Mouse (Mus musculus) limb, embryonic 11.5 days (tissue): Measurements from ENCODE around the gene Tex50. TPM values are rescaled to one million over a fixed set of nuclear protein-coding genes. Genes with fewer than 3 reads are reported as not detected.
A peak's percentile ranks its signal among the peaks of the same experiment; 100 is the strongest.

Experiments
- ATAC-seq: fragments of 200-750 bp; cut with Nextera tagmentation; 2 replicates; pipeline ENCODE4 v1.8.0; 2017; ENCODE audit warnings: low read depth; ENCODE audit not compliant: insufficient number of reproducible peaks, low FRiP score, low TSS enrichment
- DNase-seq: peaks from one replicate; pipeline ENCODE4 v3.0.0-alpha.2; 2015; ENCODE audit warnings: low spot score
- H3K27ac ChIP-seq: fragments of 300-500 bp; sonication (generic); replicated peaks from 2 replicates; pipeline ENCODE4 v1.5.1; 2014; ENCODE audit warnings: low read depth, mild to moderate bottlenecking, low read length
- H3K27me3 ChIP-seq: fragments of 300-500 bp; sonication (generic); 2 replicates; pipeline ENCODE4 v1.6.1; 2014; ENCODE audit warnings: mild to moderate bottlenecking, low read length, mixed read lengths; ENCODE audit not compliant: control insufficient read depth, insufficient read depth
- H3K36me3 ChIP-seq: fragments of 300-500 bp; sonication (generic); 2 replicates; pipeline ENCODE4 v1.6.1; 2014; ENCODE audit warnings: mild to moderate bottlenecking, low read length, moderate library complexity, mixed read lengths; ENCODE audit not compliant: control insufficient read depth, insufficient read depth
- H3K4me1 ChIP-seq: fragments of 300-500 bp; sonication (generic); 2 replicates; pipeline ENCODE4 v1.6.1; 2014; ENCODE audit warnings: low read length, mixed read lengths; ENCODE audit not compliant: control insufficient read depth, insufficient read depth
- H3K4me2 ChIP-seq: fragments of 300-500 bp; sonication (generic); 2 replicates; pipeline ENCODE4 v1.6.1; 2014; ENCODE audit warnings: low read depth, mild to moderate bottlenecking, moderate library complexity; ENCODE audit not compliant: severe bottlenecking
- H3K4me3 ChIP-seq: fragments of 300-500 bp; sonication (generic); 2 replicates; pipeline ENCODE4 v1.5.1; 2014; ENCODE audit warnings: low read depth, low read length
- H3K9ac ChIP-seq: fragments of 300-500 bp; sonication (generic); 2 replicates; pipeline ENCODE4 v1.6.1; 2014; ENCODE audit warnings: mild to moderate bottlenecking, low read length
- H3K9me3 ChIP-seq: fragments of 300-500 bp; sonication (generic); 2 replicates; pipeline ENCODE4 v1.6.1; 2016; ENCODE audit warnings: low read length; ENCODE audit not compliant: control insufficient read depth
- WGBS: fragments of 180-500 bp; shearing (Covaris S2); extraction: QIAGEN DNeasy Blood & Tissue Kit; methylation state at CpG from one replicate; pipeline ENCODE4 v1.1.7; 2014; 5-methylcytosine and 5-hydroxymethylcytosine counted together
- polyA plus RNA-seq: library from polyadenylated mRNA; unstranded; fragments of >200 nt; fragmentation: Nextera tagmentation; extraction: Ambion mirVana; gene quantifications from 2 replicates; pipeline ENCODE4 v1.2.1, GENCODE M21; 2014

Tex50 gene
- polyA plus RNA-seq, 1 experiment from 2014 or later, result not detected

GRCm38 (mm10) chr1:161140026-161140762 is 18.9 kb downstream of the Tex50 start:
- no peak for ATAC-seq
- no peak overlapping the region for H3K4me3 ChIP-seq
- H3K4me2 ChIP-seq, result no peak overlapping the region
- DNase-seq, result no peak
- H3K36me3 ChIP-seq, result no peaks in the 10 kb centered on the region
- no peaks in the 10 kb centered on the region for H3K27me3 ChIP-seq
- H3K9ac ChIP-seq, result no peak overlapping the region
- H3K4me1 ChIP-seq, result peaks cover 4% of the 10 kb centered on the region; the same call in 1 of the 2 replicates
- no peaks in the 10 kb centered on the region for H3K9me3 ChIP-seq
- WGBS, result 79% methylated on average over 9 of the region's 9 CpGs
- no peak overlapping the region for H3K27ac ChIP-seq

DNA sequence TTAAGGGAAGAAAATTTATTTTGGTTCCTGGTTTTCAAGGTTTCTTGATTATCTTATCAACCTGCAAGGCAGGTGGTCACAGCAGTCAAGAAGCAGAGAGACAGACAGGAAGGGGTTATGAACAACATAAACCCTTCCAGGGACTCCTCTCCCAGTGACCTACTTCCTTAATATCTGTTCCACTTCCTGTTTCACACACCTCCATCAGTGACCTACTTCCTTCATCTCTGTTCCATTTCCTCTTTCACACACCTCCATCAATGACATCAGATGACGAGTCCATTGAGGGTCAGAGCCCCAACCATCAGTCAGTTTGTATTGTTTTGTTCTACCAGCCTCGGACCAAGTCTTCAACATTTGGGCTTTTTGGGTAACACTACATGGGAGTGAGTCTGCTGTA is 19.6 kb downstream of the Tex50 start:
- 74% methylated on average over 2 of the region's 2 CpGs for WGBS
- no peaks in the 10 kb centered on the region for H3K36me3 ChIP-seq

GRCm38 (mm10) chr1:161130726-161131664 is 28.1 kb downstream of the Tex50 start, which contains the start of gene Klhl20:
Gene Klhl20 (minus strand): TSS chr1:161131511.
- Histone ChIP-seq H3K4me3 (peak within 1 kb of the TSS; percentile 88), H3K27ac (peak within 1 kb of the TSS; percentile 62), H3K9me3 (no peaks in the 10 kb centered on the region), H3K27me3 (no peaks in the 10 kb centered on the region), H3K36me3 (no peaks in the 10 kb centered on the region), H3K4me2 (peak within 1 kb of the TSS; percentile 81), H3K4me1 (peaks cover 5% of the 10 kb centered on the region; the same call in 1 of the 2 replicates), H3K9ac (peak within 1 kb of the TSS; percentile 90)
- DNase-seq (peak; percentile 99), ATAC-seq (peak; percentile 90)
- WGBS, result 3% methylated on average over 41 of the region's 41 CpGs

More for the DNA sequence above, 19.6 kb downstream of the Tex50 start:
- H3K4me1 ChIP-seq, result peaks cover 4% of the 10 kb centered on the region; the same call in 1 of the 2 replicates
- H3K9ac ChIP-seq, result no peak overlapping the region
- H3K9me3 ChIP-seq, result no peaks in the 10 kb centered on the region
- H3K4me2 ChIP-seq, result no peak overlapping the region
- ATAC-seq (no peak), DNase-seq (no peak)
- H3K4me3 ChIP-seq, result no peak overlapping the region
- no peak overlapping the region for H3K27ac ChIP-seq
- H3K27me3 ChIP-seq, result no peaks in the 10 kb centered on the region

- Histone ChIP-seq H3K4me1 (peaks cover 5% of the 10 kb centered on the region; the same call in 1 of the 2 replicates), H3K36me3 (no peaks in the 10 kb centered on the region), H3K9ac (no peak overlapping the region), H3K27me3 (no peaks in the 10 kb centered on the region), H3K4me3 (no peak overlapping the region), H3K27ac (no peak overlapping the region), H3K9me3 (no peaks in the 10 kb centered on the region), H3K4me2 (no peak overlapping the region)
- 67% methylated on average over 1 of the region's 1 CpGs for WGBS
- DNase-seq, result no peak
- ATAC-seq, result no peak
Observed at GRCm38 (mm10) chr1:161126461-161126860, 32.7 kb downstream of the Tex50 start.

DNA sequence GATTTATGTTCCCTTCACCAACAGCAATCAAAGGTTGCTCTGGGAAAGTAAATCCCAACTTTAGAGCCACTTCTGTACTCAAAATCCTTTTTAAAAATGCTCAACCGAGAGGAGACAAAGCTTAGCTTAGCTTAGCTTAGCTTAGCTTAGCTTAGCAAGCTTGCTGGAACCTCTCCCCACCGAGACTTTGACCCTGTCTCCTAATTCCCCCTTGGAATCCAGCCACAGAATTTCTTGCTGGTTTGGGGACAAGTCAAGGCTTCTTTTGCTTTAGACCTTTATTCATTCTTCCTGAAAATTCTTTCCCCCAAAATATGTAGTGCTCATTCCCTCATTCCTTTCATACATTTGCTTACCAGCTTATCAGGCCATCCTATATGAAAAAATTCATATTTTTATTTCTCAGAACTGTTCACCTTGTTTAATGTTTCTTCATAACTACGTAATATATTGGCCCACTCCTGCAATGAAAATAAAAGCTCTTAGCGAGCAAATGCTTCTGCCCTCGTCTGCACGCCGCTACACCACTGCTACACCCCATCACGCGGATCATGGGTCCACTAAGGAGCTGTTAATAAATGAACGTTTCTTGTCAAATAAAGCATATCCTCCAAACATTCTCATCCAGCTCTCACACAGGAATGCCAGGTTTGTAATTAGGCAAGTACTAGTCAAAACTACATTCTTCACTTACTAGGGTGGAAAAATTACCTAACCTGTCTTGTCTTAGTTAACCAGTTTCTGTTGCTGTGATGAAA is 36.3 kb downstream of the Tex50 start:
- DNase-seq, result no peak
- no peaks in the 10 kb centered on the region for H3K4me1 ChIP-seq

DNA sequence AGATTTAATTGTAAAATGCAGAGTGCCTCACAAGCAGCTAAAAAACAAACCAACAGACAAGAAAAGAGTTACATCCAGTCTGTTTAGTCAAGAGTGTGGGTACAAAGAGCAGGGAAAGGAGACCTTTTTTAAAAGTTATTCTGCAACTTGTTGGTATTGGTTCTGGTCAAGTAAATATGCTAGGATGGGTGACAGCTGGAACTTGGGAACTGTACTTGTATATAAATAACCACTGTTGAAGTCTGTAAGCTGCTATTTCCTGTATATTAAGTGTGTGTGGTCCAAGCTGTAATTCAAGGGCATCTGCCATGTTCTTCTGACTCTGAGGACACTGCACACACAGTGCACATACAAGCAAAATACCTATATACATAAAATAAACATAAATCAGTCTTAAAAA is 44.5 kb downstream of the Tex50 start:
- no peaks in the 10 kb centered on the region for H3K4me1 ChIP-seq
- DNase-seq (no peak), ATAC-seq (no peak)
- no peaks in the 10 kb centered on the region for H3K36me3 ChIP-seq
- no peaks in the 10 kb centered on the region for H3K9me3 ChIP-seq
- H3K4me3 ChIP-seq, result no peak overlapping the region
- no peak overlapping the region for H3K9ac ChIP-seq
- H3K27ac ChIP-seq, result no peak overlapping the region
- no peak overlapping the region for H3K4me2 ChIP-seq
- no peaks in the 10 kb centered on the region for H3K27me3 ChIP-seq

More for the DNA sequence above, 36.3 kb downstream of the Tex50 start:
- H3K4me2 ChIP-seq, result no peak overlapping the region
- 92% methylated on average over 10 of the region's 10 CpGs for WGBS
- H3K9ac ChIP-seq, result no peak overlapping the region
- H3K9me3 ChIP-seq, result no peaks in the 10 kb centered on the region
- H3K27me3 ChIP-seq, result no peaks in the 10 kb centered on the region
- ATAC-seq, result no peak
- H3K4me3 ChIP-seq, result no peak overlapping the region
- no peak overlapping the region for H3K27ac ChIP-seq
- no peaks in the 10 kb centered on the region for H3K36me3 ChIP-seq

GRCm38 (mm10) chr1:161109216-161109615 is 49.9 kb downstream of the Tex50 start:
- Histone ChIP-seq H3K4me3 (no peak overlapping the region), H3K9ac (no peak overlapping the region), H3K27ac (no peak overlapping the region), H3K36me3 (peaks cover 2% of the 10 kb centered on the region; the same call in 1 of the 2 replicates), H3K27me3 (no peaks in the 10 kb centered on the region), H3K9me3 (no peaks in the 10 kb centered on the region), H3K4me1 (no peaks in the 10 kb centered on the region), H3K4me2 (no peak overlapping the region)
- WGBS, result 90% methylated on average over 8 of the region's 8 CpGs
- ATAC-seq (no peak), DNase-seq (no peak)
